Mouse (Mus musculus): ENCODE measurements around the gene Pik3r6.

The Pik3r6 gene

DNA sequence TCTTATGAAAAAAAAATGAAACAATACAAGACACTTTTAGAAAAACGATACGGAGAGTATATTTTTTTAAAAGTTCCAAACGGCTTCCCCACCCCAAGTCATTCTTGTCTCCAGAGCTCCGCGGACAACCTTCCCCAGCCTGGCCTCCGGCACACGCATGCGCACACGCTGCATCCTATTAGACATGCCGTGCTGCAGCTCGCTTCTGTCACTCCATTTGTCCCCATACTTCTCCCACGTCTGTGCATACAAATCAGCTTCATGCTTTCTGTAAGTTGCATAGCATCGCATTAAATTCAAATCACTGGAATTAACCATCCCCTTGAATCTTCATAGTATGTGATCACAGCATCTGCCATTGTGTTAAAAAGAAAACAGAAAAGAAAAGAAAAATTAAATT, 80.4 kb downstream of the Pik3r6 start:
- in situ Hi-C loops (cut with MboI, MseI), result no loop called here

DNA sequence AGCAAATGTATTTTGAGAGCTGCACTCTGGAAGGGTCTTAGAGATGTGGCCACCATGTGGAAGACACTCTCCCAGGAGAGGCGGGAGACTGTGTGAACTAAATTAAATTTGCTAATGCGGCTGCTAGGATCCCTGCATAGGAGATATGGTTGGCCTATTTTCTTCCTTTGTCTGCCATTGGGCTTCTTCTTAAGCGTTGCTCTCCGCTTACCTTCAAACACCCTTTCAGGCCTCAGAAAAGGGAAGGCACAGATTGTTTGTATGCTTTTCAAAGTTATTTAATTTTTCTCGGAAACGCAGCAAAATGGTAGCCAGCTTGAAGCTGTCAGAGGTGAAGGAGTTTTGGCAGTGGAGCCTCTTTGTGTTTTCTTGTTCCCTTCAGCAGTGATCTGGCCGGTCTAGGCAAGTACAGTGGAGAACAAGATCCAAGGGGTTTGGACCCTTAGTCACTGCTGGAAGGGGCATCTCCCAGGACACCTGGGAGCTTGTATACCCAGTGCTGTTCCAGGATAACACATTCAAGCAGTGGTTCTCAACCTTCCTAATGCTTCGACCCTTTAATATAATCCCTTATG, 81.2 kb downstream of the Pik3r6 start:
- in situ Hi-C loops (cut with MboI, MseI), result no loop called here

GRCm38 (mm10) chr11:68585890-68586289, 83.1 kb downstream of the Pik3r6 start:
- in situ Hi-C loops (cut with MboI, MseI), result loop anchor here (5.0 kb wide), 1 partner anchor 146 kb away; no protein-coding TSS in a partner anchor

GRCm38 (mm10) chr11:68586721-68587120, 83.9 kb downstream of the Pik3r6 start, which contains the start of gene Ccdc42:
Gene Ccdc42 (plus strand): TSS chr11:68587021.
- in situ Hi-C loops (cut with MboI, MseI), result loop anchor here (5.0 kb wide), 1 partner anchor 146 kb away; no protein-coding TSS in a partner anchor

GRCm38 (mm10) chr11:68589055-68589809, 86.4 kb downstream of the Pik3r6 start:
- in situ Hi-C loops (cut with MboI, MseI), result loop anchor here (5.0 kb wide), 1 partner anchor 143 kb away; no protein-coding TSS in a partner anchor

DNA sequence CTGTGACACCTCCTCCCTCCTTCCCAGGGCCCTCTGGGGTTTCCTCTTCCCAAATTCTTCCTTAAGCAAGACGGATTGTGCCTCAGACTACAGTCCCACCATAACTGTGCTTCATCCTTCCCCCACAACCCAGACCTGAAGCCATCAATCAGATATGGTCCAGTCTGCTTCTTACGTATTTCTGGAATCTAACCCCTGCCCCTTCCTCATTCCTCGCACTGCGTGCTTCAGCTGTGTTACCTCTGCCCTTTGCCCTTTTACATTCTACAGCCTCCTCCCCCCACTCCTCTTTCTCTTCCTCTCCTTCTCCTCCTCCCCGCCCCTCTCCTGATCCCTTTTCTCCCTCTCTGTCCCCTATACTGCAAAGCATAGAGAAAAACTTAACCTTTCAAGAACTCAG, 88.9 kb downstream of the Pik3r6 start:
- in situ Hi-C loops (cut with MboI, MseI), result no loop called here

- in situ Hi-C loops (cut with MboI, MseI), result no loop called here
Measured at GRCm38 (mm10) chr11:68593247-68593646, 90.4 kb downstream of the Pik3r6 start.

DNA sequence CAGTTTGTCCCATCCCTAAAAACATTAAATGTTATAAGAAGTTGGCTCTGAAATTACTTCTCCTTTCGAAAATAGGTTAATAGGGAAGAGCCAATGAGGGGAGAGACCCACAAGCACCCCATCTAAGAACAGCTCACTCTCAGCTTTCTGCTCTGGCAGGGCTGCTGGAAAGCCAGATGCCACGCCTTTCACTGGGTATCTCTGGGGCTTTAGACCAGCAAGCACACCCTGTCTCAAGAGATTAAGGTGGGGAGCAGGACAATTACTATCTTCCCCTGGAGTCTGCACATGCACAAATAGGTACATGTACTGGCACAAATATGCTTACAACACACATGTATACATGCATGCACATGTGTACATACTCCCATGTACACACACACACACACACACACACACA, 95.1 kb downstream of the Pik3r6 start:
- in situ Hi-C loops (cut with MboI, MseI), result no loop called here

- in situ Hi-C loops (cut with MboI, MseI), result no loop called here
Measured at GRCm38 (mm10) chr11:68600551-68601021, 97.8 kb downstream of the Pik3r6 start.

DNA sequence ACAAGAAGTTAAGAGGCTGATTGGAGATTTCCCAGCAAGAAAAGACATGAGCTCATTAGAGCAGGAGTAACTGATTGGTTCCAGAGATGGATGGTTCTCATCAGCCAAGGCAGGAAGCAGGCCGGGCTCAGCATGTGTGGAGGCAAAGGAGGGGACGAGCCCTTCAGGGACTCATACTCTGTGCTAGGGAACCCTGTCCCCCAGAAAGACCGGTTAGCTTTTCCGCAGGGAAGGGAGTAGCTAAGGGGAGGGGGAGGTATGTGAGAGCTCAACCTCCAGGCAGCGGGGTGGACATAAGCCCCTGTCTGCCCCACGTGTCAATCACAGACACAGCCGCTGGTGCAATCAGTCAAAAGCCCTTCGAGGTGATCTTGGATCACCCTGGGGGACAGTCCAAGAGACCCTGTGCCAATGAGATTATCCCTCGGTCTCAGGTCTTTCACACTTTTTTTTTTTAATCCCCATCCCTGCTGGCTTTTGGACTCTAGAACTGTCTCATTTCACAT, 98.7 kb downstream of the Pik3r6 start:
- in situ Hi-C loops (cut with MboI, MseI), result no loop called here
